Mouse (Mus musculus) olfactory bulb, adult 2 months (tissue): ENCODE measurements around the gene Scp2.

Experiments used
- CTCF ChIP-seq: fragments of 200-500 bp; IDR thresholded peaks from 2 replicates; pipeline ENCODE4 v1.5.1; 2012; ENCODE audit warnings: low read depth, mild to moderate bottlenecking, low read length, moderate library complexity; ENCODE audit not compliant: insufficient read depth
- POLR2A ChIP-seq: fragments of 200-500 bp; IDR thresholded peaks from 2 replicates; pipeline ENCODE4 v1.6.1; 2012; ENCODE audit warnings: mild to moderate bottlenecking, low read depth, low read length, moderate library complexity; ENCODE audit not compliant: insufficient read depth

- TF ChIP-seq CTCF = no peak
- TF ChIP-seq POLR2A = no peak
These were observed 27.3 kb downstream of the Scp2 start for GRCm38 (mm10) chr4:108117488-108117887.
